Mouse (Mus musculus) neutrophil, adult 5-6 weeks (primary cell): ENCODE measurements around the gene Prss32. TPM values are rescaled to one million over a fixed set of nuclear protein-coding genes. Genes with fewer than 3 reads are reported as not detected.
"Not testable (repeated sequence)": the region's sequence is repeated elsewhere in the genome, so short reads cannot be mapped to it uniquely, and the experiment has no call there.

Experiments used
- ATAC-seq: fragments of 151-379, 151-347 bp; 2 replicates; pipeline ENCODE4 v1.8.0; 2017; ENCODE audit warnings: mild to moderate bottlenecking, moderate TSS enrichment; ENCODE audit not compliant: insufficient number of reproducible peaks, poor library complexity, low FRiP score, severe bottlenecking; ENCODE audit errors: extremely low read depth
- total RNA-seq: library from RNA; stranded (forward); fragments of 200-1000 nt; gene quantifications from 2 replicates; pipeline ENCODE4 v1.2.3, GENCODE M21; 2017

Prss32 gene
- total RNA-seq, 1 experiment from 2014 or later, result 0.93 TPM

- ATAC-seq, result no peak
These were observed 12.5 kb upstream of the Prss32 start for GRCm38 (mm10) chr17:23831201-23831600.

- no peak for ATAC-seq
These were observed 7.6 kb upstream of the Prss32 start, which contains the start of gene Prss33 for GRCm38 (mm10) chr17:23836006-23836575. Prss33 (minus strand) TSS chr17:23836056.

- peak; percentile 73; the same call in 1 of the 2 replicates for ATAC-seq
These were observed 2.5 kb upstream of the Prss32 start for GRCm38 (mm10) chr17:23841145-23841544.

- no peak for ATAC-seq
These were observed 379 bp upstream of the Prss32 start for GRCm38 (mm10) chr17:23843141-23843811.

- no peak for ATAC-seq
These were observed 6.4 kb downstream of the Prss32 start for GRCm38 (mm10) chr17:23850028-23850427.

- ATAC-seq, result no peak
These were observed 7.4 kb downstream of the Prss32 start for GRCm38 (mm10) chr17:23850853-23851749.

- peak; percentile 47; the same call in 1 of the 2 replicates for ATAC-seq
These were observed 9.6 kb downstream of the Prss32 start for GRCm38 (mm10) chr17:23853292-23853691.

- no peak for ATAC-seq
These were observed 10.6 kb downstream of the Prss32 start for GRCm38 (mm10) chr17:23854229-23854765.

- ATAC-seq, result no peak
These were observed 13.5 kb downstream of the Prss32 start for GRCm38 (mm10) chr17:23857193-23857592.

GRCm38 (mm10) chr17:23857913-23858312 is 14.3 kb downstream of the Prss32 start:
- ATAC-seq, result no peak

GRCm38 (mm10) chr17:23862926-23863325 is 19.3 kb downstream of the Prss32 start:
- ATAC-seq, result no peak

- ATAC-seq, result no peak
These were observed 24.1 kb downstream of the Prss32 start, which contains the start of gene Prss21 for GRCm38 (mm10) chr17:23867756-23868155. Prss21 (plus strand) TSS chr17:23868056.

GRCm38 (mm10) chr17:23868513-23868912 is 24.9 kb downstream of the Prss32 start:
- ATAC-seq, result no peak

GRCm38 (mm10) chr17:23873884-23874856 is 30.5 kb downstream of the Prss32 start:
- no peak for ATAC-seq

- no peak for ATAC-seq
These were observed 33.1 kb downstream of the Prss32 start for GRCm38 (mm10) chr17:23876741-23877140.

GRCm38 (mm10) chr17:23877166-23877565 is 33.5 kb downstream of the Prss32 start:
- ATAC-seq, result no peak

GRCm38 (mm10) chr17:23880576-23880975 is 36.9 kb downstream of the Prss32 start, which contains the start of the genes Dcpp1 and Dcpp2:
Dcpp1 (plus strand) TSS chr17:23880876.
Dcpp2 (plus strand) TSS chr17:23880880.
- not testable (repeated sequence) for ATAC-seq
